In genomic region chr3:137762213-137762884, GRCm38 (mm10) we compare ENCODE assay signal across 14 mouse cellular contexts.
DNase-seq lines count a peak whose midpoint lies in the region; ATAC-seq and TF ChIP-seq lines count a peak whose summit lies in the region.
"Had no signal": no experiment of that assay in that cellular context is flagged by ENCODE, and none has a peak within 500 bp of the region (broad histone marks: within the 10 kb centered on the region; RNA-seq: fewer than 3 reads in every experiment).

No protein-coding gene starts in this region.

- H3K27ac ChIP-seq in hindbrain, embryonic 13.5 days, result 0 out of 2 replicates have a peak overlapping the region, but pooled peaks have one; percentile 1
- no peak overlapping the region for H3K27ac ChIP-seq in hindbrain, embryonic 11.5 days (ENCODE audit: low read depth, low read length)
- 0 out of 2 replicates have a peak overlapping the region, but pooled peaks have one; percentile 4 for H3K27ac ChIP-seq in neural tube, embryonic 13.5 days (replicated peaks)
- peak overlapping the region; percentile 13; the same call in 1 of the 2 replicates for H3K27ac ChIP-seq in hindbrain, postnatal 0 days
- H3K27ac ChIP-seq: limb, embryonic 13.5 days; midbrain, embryonic 12.5 days had no signal

- no peak overlapping the region for H3K4me2 ChIP-seq in hindbrain, embryonic 13.5 days
- no peak overlapping the region for H3K4me2 ChIP-seq in hindbrain, embryonic 11.5 days (replicated peaks; ENCODE audit: low read depth, low read length)
- no peak overlapping the region; the same call in 1 of the 2 replicates for H3K4me2 ChIP-seq in neural tube, embryonic 13.5 days
- H3K4me2 ChIP-seq in hindbrain, postnatal 0 days (ENCODE audit: low read depth, low read length), result peak overlapping the region; percentile 41
- H3K4me2 ChIP-seq: limb, embryonic 13.5 days; midbrain, embryonic 12.5 days had no signal

- H3K9me3 ChIP-seq in hindbrain, embryonic 13.5 days, result no peaks in the 10 kb centered on the region
- H3K9me3 ChIP-seq in hindbrain, embryonic 11.5 days (ENCODE audit: control insufficient read depth, low read length), result no peaks in the 10 kb centered on the region
- H3K9me3 ChIP-seq in neural tube, embryonic 13.5 days, result no peaks in the 10 kb centered on the region
- H3K9me3 ChIP-seq in hindbrain, postnatal 0 days (ENCODE audit: low read length), result no peaks in the 10 kb centered on the region
- H3K9me3 ChIP-seq: limb, embryonic 13.5 days; midbrain, embryonic 12.5 days had no signal

- 68% methylated on average over 14 of the region's 14 CpGs for WGBS in hindbrain, embryonic 13.5 days
- 75% methylated on average over 14 of the region's 14 CpGs for WGBS in hindbrain, embryonic 11.5 days
- 68% methylated on average over 14 of the region's 14 CpGs for WGBS in neural tube, embryonic 13.5 days
- 61% methylated on average over 14 of the region's 14 CpGs for WGBS in hindbrain, postnatal 0 days

- 0 out of 2 replicates have a peak, but pooled peaks have one; percentile 24 for ATAC-seq in hindbrain, embryonic 13.5 days (ENCODE audit: low FRiP score)
- ATAC-seq in hindbrain, embryonic 11.5 days (ENCODE audit: low FRiP score), result no peak
- peak; percentile 63; the same call in 1 of the 2 replicates for ATAC-seq in neural tube, embryonic 13.5 days (ENCODE audit: low read depth)
- peak; percentile 47; the same call in 1 of the 2 replicates for ATAC-seq in hindbrain, postnatal 0 days
- no peak for ATAC-seq in activated CD4-positive, CD25-positive, alpha-beta regulatory T cell, adult 4 months
- ATAC-seq: lung, postnatal 0 days had no signal

- H3K9ac ChIP-seq in hindbrain, embryonic 13.5 days, result no peak overlapping the region
- H3K9ac ChIP-seq in hindbrain, embryonic 11.5 days (ENCODE audit: low read depth, low read length), result no peak overlapping the region
- H3K9ac ChIP-seq in neural tube, embryonic 13.5 days, result no peak overlapping the region
- no peak overlapping the region for H3K9ac ChIP-seq in hindbrain, postnatal 0 days (replicated peaks; ENCODE audit: low read length)
- H3K9ac ChIP-seq: limb, embryonic 13.5 days; midbrain, embryonic 12.5 days had no signal

- H3K36me3 ChIP-seq in hindbrain, embryonic 13.5 days, result no peaks in the 10 kb centered on the region
- no peaks in the 10 kb centered on the region for H3K36me3 ChIP-seq in hindbrain, embryonic 11.5 days (ENCODE audit: control insufficient read depth, insufficient read depth, low read length)
- no peaks in the 10 kb centered on the region for H3K36me3 ChIP-seq in neural tube, embryonic 13.5 days
- H3K36me3 ChIP-seq in hindbrain, postnatal 0 days (ENCODE audit: insufficient read depth, low read length), result no peaks in the 10 kb centered on the region
- H3K36me3 ChIP-seq: limb, embryonic 13.5 days; midbrain, embryonic 12.5 days had no signal

- H3K27me3 ChIP-seq in hindbrain, embryonic 13.5 days, result no peaks in the 10 kb centered on the region
- no peaks in the 10 kb centered on the region for H3K27me3 ChIP-seq in hindbrain, embryonic 11.5 days (ENCODE audit: control insufficient read depth, insufficient read depth, low read length)
- H3K27me3 ChIP-seq in neural tube, embryonic 13.5 days, result no peaks in the 10 kb centered on the region
- no peaks in the 10 kb centered on the region for H3K27me3 ChIP-seq in hindbrain, postnatal 0 days (ENCODE audit: insufficient read depth, low read length)
- H3K27me3 ChIP-seq: limb, embryonic 13.5 days; midbrain, embryonic 12.5 days had no signal

- no peak for TF ChIP-seq CTCF in hindbrain, postnatal 0 days (IDR thresholded peaks at IDR 0.05; ENCODE audit: low read depth)

- no peaks in the 10 kb centered on the region for H3K4me1 ChIP-seq in hindbrain, embryonic 13.5 days (replicated peaks)
- H3K4me1 ChIP-seq in hindbrain, embryonic 11.5 days (replicated peaks; ENCODE audit: control insufficient read depth, insufficient read depth, low read length), result no peaks in the 10 kb centered on the region
- H3K4me1 ChIP-seq in neural tube, embryonic 13.5 days (replicated peaks), result peaks cover 6% of the 10 kb centered on the region; the same call in 1 of the 2 replicates
- no peaks in the 10 kb centered on the region for H3K4me1 ChIP-seq in hindbrain, postnatal 0 days (ENCODE audit: insufficient read depth, low read length)
- H3K4me1 ChIP-seq: limb, embryonic 13.5 days; midbrain, embryonic 12.5 days had no signal

- no peak for DNase-seq in hindbrain, embryonic 11.5 days (ENCODE audit: low spot score)
- DNase-seq in neural tube, embryonic 10.5 days (ENCODE audit: extremely low spot score, low spot score), result no peak
- peak; percentile 27 for DNase-seq in hindbrain, postnatal 0 days (ENCODE audit: low spot score)
- no peak for DNase-seq in embryo, embryonic 10 days (ENCODE audit: low spot score)
- DNase-seq: adrenal gland, adult 2 months; cerebellum, postnatal 36 days; kidney, postnatal 14 days; thymus, postnatal 14 days had no signal

- no peak overlapping the region for H3K4me3 ChIP-seq in hindbrain, embryonic 13.5 days
- H3K4me3 ChIP-seq in hindbrain, embryonic 11.5 days (ENCODE audit: low read depth, low read length), result no peak overlapping the region
- H3K4me3 ChIP-seq in neural tube, embryonic 13.5 days, result no peak overlapping the region
- H3K4me3 ChIP-seq in hindbrain, postnatal 0 days (ENCODE audit: low read length), result no peak overlapping the region
- H3K4me3 ChIP-seq: limb, embryonic 13.5 days; midbrain, embryonic 12.5 days had no signal

Comparison
In these comparisons a context has a peak if more than half of its experiments do, and no peak if none do; other contexts are left out.
1. ATAC-seq: peak in hindbrain, embryonic 13.5 days (single experiment), neural tube, embryonic 13.5 days (single experiment) and hindbrain, postnatal 0 days (single experiment); none in hindbrain, embryonic 11.5 days (single experiment) and activated CD4-positive, CD25-positive, alpha-beta regulatory T cell, adult 4 months (single experiment).